Mouse (Mus musculus): ENCODE results near the gene Gtf2e1.

- TF ChIP-seq CTCF (conservative IDR thresholded peaks at IDR 0.05 in 1 of 2, IDR thresholded peaks at IDR 0.05 in 1 of 2; ENCODE audit: low read depth in 2 of 2, low read length in 2 of 2) (no peak), POLR2A (IDR thresholded peaks at IDR 0.05; ENCODE audit: low read depth, low read length) (no peak), POLR2AphosphoS2 (IDR thresholded peaks at IDR 0.05; ENCODE audit: low read depth, low read length) (no peak), E2F4 (IDR thresholded peaks at IDR 0.05; ENCODE audit: insufficient replicate concordance, low read depth, low read length) (no peak), ELF1 (IDR thresholded peaks at IDR 0.05; ENCODE audit: low read depth, low read length) (no peak), RAD21 (IDR thresholded peaks at IDR 0.05; ENCODE audit: low read depth, low read length) (no peak), MEF2A (IDR thresholded peaks at IDR 0.05; ENCODE audit: borderline replicate concordance, low read depth, low read length) (no peak), EP300 (IDR thresholded peaks at IDR 0.05; ENCODE audit: low read length) (no peak), USF1 (IDR thresholded peaks at IDR 0.05; ENCODE audit: low read depth, low read length) (no peak), RCOR1 (conservative IDR thresholded peaks at IDR 0.05; ENCODE audit: low read depth, low read length) (no peak), ZKSCAN1 (IDR thresholded peaks at IDR 0.05; ENCODE audit: borderline replicate concordance, low read depth, low read length) (no peak), TBP (conservative IDR thresholded peaks at IDR 0.05; ENCODE audit: low read depth, low read length) (no peak), USF2 (conservative IDR thresholded peaks at IDR 0.05; ENCODE audit: low read depth, low read length) (no peak), GABPA (IDR thresholded peaks at IDR 0.05; ENCODE audit: insufficient replicate concordance, low read depth, low read length) (no peak)
Measured at GRCm38 (mm10) chr16:37550266-37550665, 10.7 kb upstream of the Gtf2e1 start.
